Mouse (Mus musculus) skeletal muscle tissue, postnatal 0 days (tissue): ENCODE data around the gene Per2. TPM values are rescaled to one million over a fixed set of nuclear protein-coding genes. Genes with fewer than 3 reads are reported as not detected.

Experiments
- polyA plus RNA-seq: library from polyadenylated mRNA; unstranded; fragments of >200 nt; fragmentation: Nextera tagmentation; extraction: Ambion mirVana; gene quantifications from 2 replicates; pipeline ENCODE4 v1.2.1, GENCODE M21; 2015

Gene Per2
- 2.0 and 2.1 TPM in 2 replicates for polyA plus RNA-seq

GRCm38 (mm10) chr1:91459059-91459809 is at the start of gene Per2:
TSS of gene Per2 (minus strand) at chr1:91459324.

GRCm38 (mm10) chr1:91494457-91495140 is 35.5 kb upstream of the Per2 start, which contains the start of gene Traf3ip1:
TSS of gene Traf3ip1 (plus strand) at chr1:91494647.

GRCm38 (mm10) chr1:91413898-91414594 is 45.1 kb downstream of the Per2 start, which contains the start of gene Hes6:
TSS of gene Hes6 (minus strand) at chr1:91414038.

GRCm38 (mm10) chr1:91398260-91399062 is 60.7 kb downstream of the Per2 start, which contains the start of gene Ilkap:
TSS of gene Ilkap (minus strand) at chr1:91398815.

GRCm38 (mm10) chr1:91366215-91367108 is 92.7 kb downstream of the Per2 start, which contains the start of gene Erfe:
TSS of gene Erfe (plus strand) at chr1:91366430.

Other genes starting within 250 kb of the Per2 start
- gene Ube2f, start 209.0 kb downstream of the Per2 start, polyA plus RNA-seq: 79.7 and 86.8 TPM in 2 replicates
- gene Scly, start 161.0 kb downstream of the Per2 start, polyA plus RNA-seq: 7.1 and 8.6 TPM in 2 replicates
- 0.10 and 0.16 TPM in 2 replicates for gene Espnl, start 137.2 kb downstream of the Per2 start, polyA plus RNA-seq
- gene Klhl30, start 108.3 kb downstream of the Per2 start, polyA plus RNA-seq: 32.8 and 34.3 TPM in 2 replicates
- gene Erfe, start 92.9 kb downstream of the Per2 start, polyA plus RNA-seq: 0.43 and 0.50 TPM in 2 replicates
- gene Ilkap, start 60.5 kb downstream of the Per2 start, polyA plus RNA-seq: 84.5 and 86.6 TPM in 2 replicates
- gene Hes6, start 45.3 kb downstream of the Per2 start, polyA plus RNA-seq: 42.9 and 46.9 TPM in 2 replicates
- 2.7 TPM in 2 replicates for gene Traf3ip1, start 35.3 kb upstream of the Per2 start, polyA plus RNA-seq
- gene Asb1, start 81.2 kb upstream of the Per2 start, polyA plus RNA-seq: 4.4 and 4.9 TPM in 2 replicates